Mouse (Mus musculus): ENCODE results near the gene Caprin1. TPM values are rescaled to one million over a fixed set of nuclear protein-coding genes. Genes with fewer than 3 reads are reported as not detected.

The Caprin1 gene
- polyA plus RNA-seq, 1 experiment from 2014 or later = 104 TPM

DNA sequence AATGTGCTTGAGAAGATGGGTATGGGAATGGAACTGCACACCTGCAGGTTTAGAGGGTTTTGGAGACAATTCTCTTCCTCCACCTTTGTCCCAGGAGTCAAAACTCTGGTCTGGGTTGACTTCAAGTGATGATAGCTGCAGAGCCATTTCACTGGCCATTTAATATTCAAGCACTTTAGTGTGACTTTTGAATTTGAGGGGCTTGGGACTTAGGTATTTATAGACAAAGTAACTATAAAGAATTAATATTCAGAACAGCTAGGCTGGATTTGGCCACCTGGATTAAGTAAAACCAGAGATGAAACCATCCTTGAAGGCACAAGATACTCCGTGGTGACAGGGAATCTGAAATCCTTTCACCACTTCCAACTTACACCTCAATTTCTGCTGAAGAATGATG lies 35.0 kb downstream of the Caprin1 start:
- Histone ChIP-seq H3K36me3 (ENCODE audit: control insufficient read depth, insufficient read depth) (peaks cover 15% of the 10 kb centered on the region), H3K4me3 (ENCODE audit: low read depth, low read length) (no peak overlapping the region), H3K9me3 (replicated peaks; ENCODE audit: control insufficient read depth, low read length) (no peaks in the 10 kb centered on the region), H3K4me2 (ENCODE audit: low read depth, low read length) (peak overlapping the region; percentile 97), H3K27ac (ENCODE audit: low read length) (no peak overlapping the region), H3K9ac (ENCODE audit: low read depth, low read length) (no peak overlapping the region), H3K4me1 (ENCODE audit: control insufficient read depth, low read depth, low read length) (peaks cover 12% of the 10 kb centered on the region), H3K27me3 (ENCODE audit: control insufficient read depth, insufficient read depth, low read depth, low read length) (no peaks in the 10 kb centered on the region)
- WGBS (ENCODE audit: insufficient replicate concordance) = 69% methylated on average over 1 of the region's 1 CpGs
- ATAC-seq (ENCODE audit: low read depth) = no peak

- H3K4me2 ChIP-seq (ENCODE audit: low read depth, low read length) = peak overlapping the region; percentile 97
- H3K27ac ChIP-seq (ENCODE audit: low read length) = no peak overlapping the region
- H3K4me1 ChIP-seq (ENCODE audit: control insufficient read depth, low read depth, low read length) = peaks cover 12% of the 10 kb centered on the region
- peak overlapping the region; percentile 83 for H3K4me3 ChIP-seq (ENCODE audit: low read depth, low read length)
- no peak overlapping the region for H3K9ac ChIP-seq (ENCODE audit: low read depth, low read length)
- 14% methylated on average over 4 of the region's 4 CpGs for WGBS (ENCODE audit: insufficient replicate concordance)
- no peak for ATAC-seq (ENCODE audit: low read depth)
- no peaks in the 10 kb centered on the region for H3K27me3 ChIP-seq (ENCODE audit: control insufficient read depth, insufficient read depth, low read depth, low read length)
- peaks cover 14% of the 10 kb centered on the region for H3K36me3 ChIP-seq (ENCODE audit: control insufficient read depth, insufficient read depth)
- no peaks in the 10 kb centered on the region for H3K9me3 ChIP-seq (replicated peaks; ENCODE audit: control insufficient read depth, low read length)
Measured at GRCm38 (mm10) chr2:103761993-103762392, 35.5 kb downstream of the Caprin1 start.

DNA sequence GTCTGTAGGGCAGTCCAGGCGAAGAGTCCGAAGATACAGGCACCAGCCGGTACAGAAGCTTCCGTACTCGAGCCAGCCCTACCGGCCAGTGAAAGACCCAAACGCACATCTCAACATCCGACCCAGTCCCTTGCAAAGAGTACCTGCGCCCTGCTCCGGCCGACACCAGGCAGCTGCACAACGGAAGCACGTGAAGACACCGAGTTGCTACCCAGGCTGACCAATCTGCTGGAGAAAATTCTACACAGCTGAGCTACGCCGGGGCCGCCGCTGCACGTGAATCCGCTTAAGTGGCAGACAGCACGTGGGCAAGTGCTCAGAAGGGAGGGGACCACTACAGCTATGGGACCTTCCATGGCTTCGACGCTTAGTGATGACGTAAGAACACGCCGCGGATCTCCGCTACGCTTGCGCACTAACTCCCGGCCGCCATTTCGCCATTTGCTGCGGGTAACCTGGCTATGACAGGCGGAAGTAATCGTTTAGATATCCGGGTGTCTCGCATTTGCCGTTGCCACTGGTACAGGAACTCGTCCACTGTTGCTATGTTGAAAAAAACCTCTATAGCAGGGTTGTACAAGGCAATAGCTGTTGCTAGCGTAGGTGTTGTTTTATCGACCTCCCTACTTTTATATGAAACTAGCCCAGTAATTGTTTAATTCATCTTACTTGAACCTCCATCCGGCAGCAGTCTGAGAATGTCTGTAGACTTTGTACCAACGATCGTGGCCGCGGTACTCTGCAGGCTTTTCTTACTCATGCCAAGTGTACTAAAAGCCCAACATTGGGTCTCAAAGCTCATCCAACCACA lies 36.3 kb downstream of the Caprin1 start, which contains the start of gene Nat10:
Gene Nat10, minus strand, starts transcription at position 365 of the 811 bp plus-strand sequence.
- under 1% methylated on average over 47 of the region's 47 CpGs for WGBS (ENCODE audit: insufficient replicate concordance)
- peaks cover 12% of the 10 kb centered on the region for H3K4me1 ChIP-seq (ENCODE audit: control insufficient read depth, low read depth, low read length)
- ATAC-seq (ENCODE audit: low read depth) = peak; percentile 95
- peak within 1 kb of the TSS; percentile 97 for H3K4me2 ChIP-seq (ENCODE audit: low read depth, low read length)
- peak within 1 kb of the TSS; percentile 67 for H3K27ac ChIP-seq (ENCODE audit: low read length)
- no peaks in the 10 kb centered on the region for H3K27me3 ChIP-seq (ENCODE audit: control insufficient read depth, insufficient read depth, low read depth, low read length)
- H3K36me3 ChIP-seq (ENCODE audit: control insufficient read depth, insufficient read depth) = peaks cover 5% of the 10 kb centered on the region
- peak within 1 kb of the TSS; percentile 83 for H3K4me3 ChIP-seq (ENCODE audit: low read depth, low read length)
- peak within 1 kb of the TSS; percentile 59 for H3K9ac ChIP-seq (ENCODE audit: low read depth, low read length)
- no peaks in the 10 kb centered on the region for H3K9me3 ChIP-seq (replicated peaks; ENCODE audit: control insufficient read depth, low read length)

DNA sequence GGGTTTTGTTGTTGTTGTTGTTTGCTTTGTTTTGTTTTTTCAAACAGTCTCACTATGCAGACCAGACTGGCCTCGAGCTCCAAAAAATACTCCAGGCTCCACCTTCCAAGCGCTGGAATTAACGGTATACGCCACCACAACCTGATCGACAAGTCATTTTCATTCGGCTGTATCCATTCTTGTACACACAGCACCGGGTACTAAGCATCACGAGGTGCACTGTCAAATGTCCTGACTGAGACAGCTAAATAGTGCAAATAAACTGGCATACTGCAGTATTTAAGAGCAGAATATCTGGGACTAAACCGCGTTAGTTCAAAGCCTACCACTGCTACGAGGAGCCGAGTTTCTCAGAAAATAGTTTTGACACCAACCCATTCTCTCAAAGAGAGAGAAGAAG lies 37.0 kb downstream of the Caprin1 start:
- Histone ChIP-seq H3K9ac (ENCODE audit: low read depth, low read length) (peak overlapping the region; percentile 59), H3K9me3 (replicated peaks; ENCODE audit: control insufficient read depth, low read length) (no peaks in the 10 kb centered on the region), H3K4me1 (ENCODE audit: control insufficient read depth, low read depth, low read length) (peaks cover 12% of the 10 kb centered on the region), H3K27ac (ENCODE audit: low read length) (peak overlapping the region; percentile 67; the same call in 1 of the 2 replicates), H3K36me3 (ENCODE audit: control insufficient read depth, insufficient read depth) (no peaks in the 10 kb centered on the region), H3K4me2 (ENCODE audit: low read depth, low read length) (peak overlapping the region; percentile 97), H3K27me3 (ENCODE audit: control insufficient read depth, insufficient read depth, low read depth, low read length) (no peaks in the 10 kb centered on the region), H3K4me3 (ENCODE audit: low read depth, low read length) (peak overlapping the region; percentile 83)
- 0 out of 2 replicates have a peak, but pooled peaks have one; percentile 7 for ATAC-seq (ENCODE audit: low read depth)
- under 1% methylated on average over 12 of the region's 12 CpGs for WGBS (ENCODE audit: insufficient replicate concordance)

- peaks cover 5% of the 10 kb centered on the region; the same call in 1 of the 2 replicates for H3K4me1 ChIP-seq (ENCODE audit: control insufficient read depth, low read depth, low read length)
- H3K36me3 ChIP-seq (ENCODE audit: control insufficient read depth, insufficient read depth) = peaks cover 8% of the 10 kb centered on the region; the same call in 1 of the 2 replicates
- no peak overlapping the region for H3K4me2 ChIP-seq (ENCODE audit: low read depth, low read length)
- H3K9ac ChIP-seq (ENCODE audit: low read depth, low read length) = no peak overlapping the region
- no peak overlapping the region for H3K27ac ChIP-seq (ENCODE audit: low read length)
- H3K27me3 ChIP-seq (ENCODE audit: control insufficient read depth, insufficient read depth, low read depth, low read length) = no peaks in the 10 kb centered on the region
- no peak overlapping the region for H3K4me3 ChIP-seq (ENCODE audit: low read depth, low read length)
- ATAC-seq (ENCODE audit: low read depth) = no peak
- H3K9me3 ChIP-seq (replicated peaks; ENCODE audit: control insufficient read depth, low read length) = no peaks in the 10 kb centered on the region
- 78% methylated on average over 9 of the region's 9 CpGs for WGBS (ENCODE audit: insufficient replicate concordance)
Measured at GRCm38 (mm10) chr2:103755458-103756085, 41.9 kb downstream of the Caprin1 start.

- H3K4me3 ChIP-seq (ENCODE audit: low read depth, low read length) = no peak overlapping the region
- H3K36me3 ChIP-seq (ENCODE audit: control insufficient read depth, insufficient read depth) = peaks cover 8% of the 10 kb centered on the region; the same call in 1 of the 2 replicates
- no peak for ATAC-seq (ENCODE audit: low read depth)
- H3K4me2 ChIP-seq (ENCODE audit: low read depth, low read length) = no peak overlapping the region
- H3K27me3 ChIP-seq (ENCODE audit: control insufficient read depth, insufficient read depth, low read depth, low read length) = no peaks in the 10 kb centered on the region
- H3K27ac ChIP-seq (ENCODE audit: low read length) = no peak overlapping the region
- H3K9ac ChIP-seq (ENCODE audit: low read depth, low read length) = no peak overlapping the region
- H3K4me1 ChIP-seq (ENCODE audit: control insufficient read depth, low read depth, low read length) = no peaks in the 10 kb centered on the region
- no peaks in the 10 kb centered on the region for H3K9me3 ChIP-seq (replicated peaks; ENCODE audit: control insufficient read depth, low read length)
- WGBS (ENCODE audit: insufficient replicate concordance) = 66% methylated on average over 3 of the region's 3 CpGs
Measured at GRCm38 (mm10) chr2:103754614-103755013, 42.8 kb downstream of the Caprin1 start.

GRCm38 (mm10) chr2:103751771-103752170 lies 45.7 kb downstream of the Caprin1 start:
- Histone ChIP-seq H3K4me3 (ENCODE audit: low read depth, low read length) (no peak overlapping the region), H3K9me3 (replicated peaks; ENCODE audit: control insufficient read depth, low read length) (no peaks in the 10 kb centered on the region), H3K9ac (ENCODE audit: low read depth, low read length) (no peak overlapping the region), H3K4me2 (ENCODE audit: low read depth, low read length) (no peak overlapping the region), H3K27ac (ENCODE audit: low read length) (no peak overlapping the region), H3K4me1 (ENCODE audit: control insufficient read depth, low read depth, low read length) (no peaks in the 10 kb centered on the region), H3K27me3 (ENCODE audit: control insufficient read depth, insufficient read depth, low read depth, low read length) (no peaks in the 10 kb centered on the region), H3K36me3 (ENCODE audit: control insufficient read depth, insufficient read depth) (peaks cover 14% of the 10 kb centered on the region; the same call in 1 of the 2 replicates)
- no peak for ATAC-seq (ENCODE audit: low read depth)
- WGBS (ENCODE audit: insufficient replicate concordance) = 81% methylated on average over 6 of the region's 6 CpGs

DNA sequence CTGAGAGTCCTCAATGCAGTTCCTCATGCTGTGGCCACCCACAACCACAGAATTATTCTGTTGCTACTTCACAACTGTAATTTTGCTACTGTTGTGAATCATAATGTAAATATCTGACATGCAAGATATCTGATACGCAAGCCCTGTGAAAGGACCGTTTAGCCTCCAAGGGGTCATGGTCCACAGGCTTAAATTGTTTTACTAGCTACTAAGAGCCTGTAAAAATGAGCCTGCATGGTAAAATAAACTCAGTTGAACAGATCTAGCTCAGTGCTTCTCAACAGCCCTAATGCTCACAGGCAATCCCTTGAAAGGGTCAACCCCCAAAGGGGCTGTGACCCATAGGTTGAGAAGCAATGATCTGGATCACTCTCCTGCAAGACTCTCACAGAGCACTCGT lies 48.4 kb downstream of the Caprin1 start:
- peaks cover 2% of the 10 kb centered on the region; the same call in 1 of the 2 replicates for H3K4me1 ChIP-seq (ENCODE audit: control insufficient read depth, low read depth, low read length)
- no peak for ATAC-seq (ENCODE audit: low read depth)
- no peaks in the 10 kb centered on the region for H3K9me3 ChIP-seq (replicated peaks; ENCODE audit: control insufficient read depth, low read length)
- no peak overlapping the region for H3K9ac ChIP-seq (ENCODE audit: low read depth, low read length)
- no peak overlapping the region for H3K4me2 ChIP-seq (ENCODE audit: low read depth, low read length)
- 79% methylated on average over 3 of the region's 3 CpGs for WGBS (ENCODE audit: insufficient replicate concordance)
- no peak overlapping the region for H3K4me3 ChIP-seq (ENCODE audit: low read depth, low read length)
- H3K27me3 ChIP-seq (ENCODE audit: control insufficient read depth, insufficient read depth, low read depth, low read length) = no peaks in the 10 kb centered on the region
- H3K27ac ChIP-seq (ENCODE audit: low read length) = no peak overlapping the region
- peaks cover 11% of the 10 kb centered on the region; the same call in 1 of the 2 replicates for H3K36me3 ChIP-seq (ENCODE audit: control insufficient read depth, insufficient read depth)

DNA sequence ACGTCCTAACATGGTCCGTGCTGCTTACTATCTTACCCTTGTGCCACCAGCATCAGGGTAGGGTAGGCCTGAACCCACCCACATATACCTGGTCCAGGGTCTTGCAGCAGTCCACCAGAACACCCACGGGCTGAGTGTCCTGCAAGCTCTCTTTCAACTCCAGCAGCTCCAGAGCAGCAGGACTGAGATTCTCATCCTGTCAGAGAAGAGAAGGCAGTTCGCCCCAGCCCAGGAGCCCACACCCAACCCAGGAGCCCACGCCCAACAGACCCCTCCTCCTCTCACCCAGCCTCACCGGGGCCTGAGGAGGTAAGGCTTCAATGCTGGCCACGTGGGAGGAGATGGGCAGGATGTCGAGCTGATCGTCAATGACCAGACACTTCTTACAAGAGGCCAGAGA lies 49.6 kb downstream of the Caprin1 start:
- Histone ChIP-seq H3K9me3 (replicated peaks; ENCODE audit: control insufficient read depth, low read length) (no peaks in the 10 kb centered on the region), H3K4me2 (ENCODE audit: low read depth, low read length) (no peak overlapping the region), H3K36me3 (ENCODE audit: control insufficient read depth, insufficient read depth) (peaks cover 19% of the 10 kb centered on the region; the same call in 1 of the 2 replicates), H3K9ac (ENCODE audit: low read depth, low read length) (no peak overlapping the region), H3K27me3 (ENCODE audit: control insufficient read depth, insufficient read depth, low read depth, low read length) (no peaks in the 10 kb centered on the region), H3K4me1 (ENCODE audit: control insufficient read depth, low read depth, low read length) (peaks cover 2% of the 10 kb centered on the region; the same call in 1 of the 2 replicates), H3K4me3 (ENCODE audit: low read depth, low read length) (no peak overlapping the region), H3K27ac (ENCODE audit: low read length) (no peak overlapping the region)
- ATAC-seq (ENCODE audit: low read depth) = no peak
- 72% methylated on average over 9 of the region's 9 CpGs for WGBS (ENCODE audit: insufficient replicate concordance)
